8 mouse cellular contexts compared by ENCODE assay signal in genomic region chr2:180025135-180025860, GRCm38 (mm10). TPM values are rescaled to one million over a fixed set of nuclear protein-coding genes. Genes with fewer than 3 reads are reported as not detected.
DNase-seq lines count a peak whose midpoint lies in the region; ATAC-seq lines count a peak whose summit lies in the region.

No protein-coding gene starts in this region.

- H3K4me1 ChIP-seq in hindbrain, embryonic 15.5 days (replicated peaks) = peaks cover 33% of the 10 kb centered on the region
- H3K4me1 ChIP-seq in liver, embryonic 13.5 days (replicated peaks) = peaks cover 40% of the 10 kb centered on the region
- H3K4me1 ChIP-seq in neural tube, embryonic 13.5 days (replicated peaks) = peaks cover 45% of the 10 kb centered on the region

- peaks cover 24% of the 10 kb centered on the region for H3K36me3 ChIP-seq in hindbrain, embryonic 15.5 days
- H3K36me3 ChIP-seq in liver, embryonic 13.5 days = peaks cover 37% of the 10 kb centered on the region
- H3K36me3 ChIP-seq in neural tube, embryonic 13.5 days = peaks cover 29% of the 10 kb centered on the region

- H3K4me3 ChIP-seq in hindbrain, embryonic 15.5 days = peak overlapping the region; percentile 85
- peak overlapping the region; percentile 97 for H3K4me3 ChIP-seq in liver, embryonic 13.5 days (replicated peaks)
- peak overlapping the region; percentile 99 for H3K4me3 ChIP-seq in neural tube, embryonic 13.5 days

- intact Hi-C loops in left cerebral cortex, postnatal 4 days (cut with DNase I) = loop anchor here (2.0 to 5.0 kb wide), 2 partner anchors 48 to 108 kb away; partner anchors contain the start of gene Taf4
- intact Hi-C loops in left cerebral cortex, postnatal 36 days (cut with DNase I) = loop anchor here (1.0 to 5.0 kb wide), 2 partner anchors 17 to 108 kb away; partner anchors contain the start of genes Psma7 and Ss18l1

- H3K9me3 ChIP-seq in hindbrain, embryonic 15.5 days = no peaks in the 10 kb centered on the region
- no peaks in the 10 kb centered on the region for H3K9me3 ChIP-seq in liver, embryonic 13.5 days (replicated peaks)
- H3K9me3 ChIP-seq in neural tube, embryonic 13.5 days = no peaks in the 10 kb centered on the region

- peak; percentile 51 for DNase-seq in left cerebral cortex, postnatal 4 days
- DNase-seq in left cerebral cortex, postnatal 36 days (ENCODE audit: low spot score in 2 of 2) = no peak
- DNase-seq in adrenal gland, postnatal 10 days = peak; percentile 57
- peak; percentile 45 for DNase-seq in liver, embryonic 13.5 days

- peak overlapping the region; percentile 90 for H3K4me2 ChIP-seq in hindbrain, embryonic 15.5 days
- H3K4me2 ChIP-seq in liver, embryonic 13.5 days = peak overlapping the region; percentile 100
- H3K4me2 ChIP-seq in neural tube, embryonic 13.5 days = peak overlapping the region; percentile 99

- peak overlapping the region; percentile 96 for H3K9ac ChIP-seq in hindbrain, embryonic 15.5 days
- H3K9ac ChIP-seq in liver, embryonic 13.5 days = peak overlapping the region; percentile 90
- peak overlapping the region; percentile 98 for H3K9ac ChIP-seq in neural tube, embryonic 13.5 days

- peaks cover 12% of the 10 kb centered on the region for H3K27me3 ChIP-seq in hindbrain, embryonic 15.5 days
- H3K27me3 ChIP-seq in liver, embryonic 13.5 days = peaks cover 27% of the 10 kb centered on the region
- H3K27me3 ChIP-seq in neural tube, embryonic 13.5 days = peaks cover 30% of the 10 kb centered on the region

- peak overlapping the region; percentile 96 for H3K27ac ChIP-seq in hindbrain, embryonic 15.5 days (replicated peaks)
- peak overlapping the region; percentile 94 for H3K27ac ChIP-seq in liver, embryonic 13.5 days
- H3K27ac ChIP-seq in neural tube, embryonic 13.5 days (replicated peaks) = peak overlapping the region; percentile 98

- WGBS in hindbrain, embryonic 15.5 days = 0% methylated on average over 71 of the region's 84 CpGs
- under 1% methylated on average over 78 of the region's 84 CpGs for WGBS in liver, embryonic 13.5 days (ENCODE audit: insufficient replicate concordance)
- under 1% methylated on average over 66 of the region's 84 CpGs for WGBS in neural tube, embryonic 13.5 days

- peak; percentile 12; the same call in 1 of the 2 replicates for ATAC-seq in erythroid progenitor cell, adult 5-6 weeks (replicated peaks; ENCODE audit: low FRiP score, poor library complexity, severe bottlenecking)
- peak; percentile 9 for ATAC-seq in hindbrain, embryonic 15.5 days (ENCODE audit: low FRiP score, low read depth)
- no peak; the same call in 1 of the 2 replicates for ATAC-seq in liver, embryonic 13.5 days (ENCODE audit: low read depth)
- peak; percentile 45 for ATAC-seq in neural tube, embryonic 13.5 days (ENCODE audit: low read depth)
- ATAC-seq in megakaryocyte-erythroid progenitor cell, adult 5-6 weeks (replicated peaks; ENCODE audit: low FRiP score, low TSS enrichment, poor library complexity, severe bottlenecking) = no peak; the same call in 1 of the 2 replicates

RNA-seq across cellular contexts. Expression of gene Lsm14b, which starts 0.5 kb away (rescaled TPM):
- total RNA-seq in left cerebral cortex, postnatal 4 days (2021) = 100 to 1,000 TPM; 199 to 202 TPM
- 100 to 1,000 TPM; 107 to 114 TPM for total RNA-seq in left cerebral cortex, postnatal 36 days (2021)
- total RNA-seq in adrenal gland, postnatal 10 days (2021) = 10 to 100 TPM; 33.2 to 35.9 TPM
- 6.5 and 7.1 TPM in 2 replicates for total RNA-seq in erythroid progenitor cell, adult 5-6 weeks (2015; ENCODE audit: low replicate concordance)
- 5.7 and 11.3 TPM in 2 replicates for total RNA-seq in erythroid progenitor cell, adult 5-6 weeks (2017; ENCODE audit: low replicate concordance)
- 18.8 and 20.5 TPM in 2 replicates for polyA plus RNA-seq in hindbrain, embryonic 15.5 days (2015; fragmentation: Nextera tagmentation; extraction: Ambion mirVana)
- 2.0 and 2.1 TPM in 2 replicates for polyA plus RNA-seq in liver, embryonic 13.5 days (2015; fragmentation: Nextera tagmentation; extraction: Ambion mirVana)
- polyA plus RNA-seq in neural tube, embryonic 13.5 days (2015; fragmentation: Nextera tagmentation; extraction: Ambion mirVana) = 19.7 and 20.6 TPM in 2 replicates
- 14.9 and 28.0 TPM in 2 replicates for total RNA-seq in megakaryocyte-erythroid progenitor cell, adult 5-6 weeks (2014; fragmentation: Nextera tagmentation)
- 25.1 and 44.2 TPM in 2 replicates for total RNA-seq in megakaryocyte-erythroid progenitor cell, adult 5-6 weeks (2017)

RNA-seq across cellular contexts. Expression of gene Psma7, which starts 16.9 kb away (rescaled TPM):
- 100 to 1,000 TPM; 244 to 245 TPM for total RNA-seq in left cerebral cortex, postnatal 4 days (2021)
- total RNA-seq in left cerebral cortex, postnatal 36 days (2021) = 100 to 1,000 TPM; 163 to 172 TPM
- total RNA-seq in adrenal gland, postnatal 10 days (2021) = 100 to 1,000 TPM; 216 to 235 TPM
- 54.1 and 65.2 TPM in 2 replicates for total RNA-seq in erythroid progenitor cell, adult 5-6 weeks (2015; ENCODE audit: low replicate concordance)
- total RNA-seq in erythroid progenitor cell, adult 5-6 weeks (2017; ENCODE audit: low replicate concordance) = 69.1 and 112 TPM in 2 replicates
- 541 and 546 TPM in 2 replicates for polyA plus RNA-seq in hindbrain, embryonic 15.5 days (2015; fragmentation: Nextera tagmentation; extraction: Ambion mirVana)
- polyA plus RNA-seq in liver, embryonic 13.5 days (2015; fragmentation: Nextera tagmentation; extraction: Ambion mirVana) = 423 and 429 TPM in 2 replicates
- polyA plus RNA-seq in neural tube, embryonic 13.5 days (2015; fragmentation: Nextera tagmentation; extraction: Ambion mirVana) = 695 and 718 TPM in 2 replicates
- total RNA-seq in megakaryocyte-erythroid progenitor cell, adult 5-6 weeks (2014; fragmentation: Nextera tagmentation) = 333 and 334 TPM in 2 replicates
- total RNA-seq in megakaryocyte-erythroid progenitor cell, adult 5-6 weeks (2017) = 395 and 441 TPM in 2 replicates

RNA-seq across cellular contexts. Expression of gene Ss18l1, which starts 17.0 kb away (rescaled TPM):
- total RNA-seq in left cerebral cortex, postnatal 4 days (2021) = 10 to 100 TPM; 59.2 to 60.9 TPM
- total RNA-seq in left cerebral cortex, postnatal 36 days (2021) = 10 to 100 TPM; 36.1 to 39.1 TPM
- 1 to 10 TPM; 5.1 to 5.9 TPM for total RNA-seq in adrenal gland, postnatal 10 days (2021)
- 0.36 TPM in 1 of 2 replicates, not detected in the other for total RNA-seq in erythroid progenitor cell, adult 5-6 weeks (2015; ENCODE audit: low replicate concordance)
- total RNA-seq in erythroid progenitor cell, adult 5-6 weeks (2017; ENCODE audit: low replicate concordance) = 0.13 and 0.68 TPM in 2 replicates
- 51.5 and 58.7 TPM in 2 replicates for polyA plus RNA-seq in hindbrain, embryonic 15.5 days (2015; fragmentation: Nextera tagmentation; extraction: Ambion mirVana)
- 0.77 and 0.87 TPM in 2 replicates for polyA plus RNA-seq in liver, embryonic 13.5 days (2015; fragmentation: Nextera tagmentation; extraction: Ambion mirVana)
- 44.8 and 45.2 TPM in 2 replicates for polyA plus RNA-seq in neural tube, embryonic 13.5 days (2015; fragmentation: Nextera tagmentation; extraction: Ambion mirVana)
- 2.2 and 3.4 TPM in 2 replicates for total RNA-seq in megakaryocyte-erythroid progenitor cell, adult 5-6 weeks (2014; fragmentation: Nextera tagmentation)
- total RNA-seq in megakaryocyte-erythroid progenitor cell, adult 5-6 weeks (2017) = 2.3 and 4.0 TPM in 2 replicates

RNA-seq across cellular contexts. Expression of gene Mtg2, which starts 45.1 kb away (rescaled TPM):
- 10 to 100 TPM; 19.8 to 20.5 TPM for total RNA-seq in left cerebral cortex, postnatal 4 days (2021)
- 10 to 100 TPM; 12.6 to 19.1 TPM for total RNA-seq in left cerebral cortex, postnatal 36 days (2021)
- 10 to 100 TPM; 13.1 to 18.9 TPM for total RNA-seq in adrenal gland, postnatal 10 days (2021)
- 1.3 TPM in 1 of 2 replicates, not detected in the other for total RNA-seq in erythroid progenitor cell, adult 5-6 weeks (2015; ENCODE audit: low replicate concordance)
- total RNA-seq in erythroid progenitor cell, adult 5-6 weeks (2017; ENCODE audit: low replicate concordance) = 2.6 and 4.9 TPM in 2 replicates
- polyA plus RNA-seq in hindbrain, embryonic 15.5 days (2015; fragmentation: Nextera tagmentation; extraction: Ambion mirVana) = 30.3 and 34.8 TPM in 2 replicates
- polyA plus RNA-seq in liver, embryonic 13.5 days (2015; fragmentation: Nextera tagmentation; extraction: Ambion mirVana) = 14.7 and 15.2 TPM in 2 replicates
- polyA plus RNA-seq in neural tube, embryonic 13.5 days (2015; fragmentation: Nextera tagmentation; extraction: Ambion mirVana) = 31.5 and 32.9 TPM in 2 replicates
- total RNA-seq in megakaryocyte-erythroid progenitor cell, adult 5-6 weeks (2014; fragmentation: Nextera tagmentation) = 14.0 and 20.9 TPM in 2 replicates
- 14.8 and 16.7 TPM in 2 replicates for total RNA-seq in megakaryocyte-erythroid progenitor cell, adult 5-6 weeks (2017)

RNA-seq across cellular contexts. Expression of gene Taf4, which starts 48.9 kb away (rescaled TPM):
- total RNA-seq in left cerebral cortex, postnatal 4 days (2021) = 10 to 100 TPM; 24.5 to 27.9 TPM
- total RNA-seq in left cerebral cortex, postnatal 36 days (2021) = 10 to 100 TPM; 15.8 to 24.3 TPM
- total RNA-seq in adrenal gland, postnatal 10 days (2021) = 10 to 100 TPM; 15.8 to 19.1 TPM
- 51.6 and 57.3 TPM in 2 replicates for total RNA-seq in erythroid progenitor cell, adult 5-6 weeks (2015; ENCODE audit: low replicate concordance)
- total RNA-seq in erythroid progenitor cell, adult 5-6 weeks (2017; ENCODE audit: low replicate concordance) = 84.2 and 117 TPM in 2 replicates
- polyA plus RNA-seq in hindbrain, embryonic 15.5 days (2015; fragmentation: Nextera tagmentation; extraction: Ambion mirVana) = 3.5 and 3.7 TPM in 2 replicates
- 2.0 and 2.1 TPM in 2 replicates for polyA plus RNA-seq in liver, embryonic 13.5 days (2015; fragmentation: Nextera tagmentation; extraction: Ambion mirVana)
- 3.7 and 4.1 TPM in 2 replicates for polyA plus RNA-seq in neural tube, embryonic 13.5 days (2015; fragmentation: Nextera tagmentation; extraction: Ambion mirVana)
- 22.1 and 31.5 TPM in 2 replicates for total RNA-seq in megakaryocyte-erythroid progenitor cell, adult 5-6 weeks (2014; fragmentation: Nextera tagmentation)
- 20.1 and 28.4 TPM in 2 replicates for total RNA-seq in megakaryocyte-erythroid progenitor cell, adult 5-6 weeks (2017)

Comparison
In these comparisons a context has a peak if more than half of its experiments do, and no peak if none do; other contexts are left out.
1. DNase-seq: peak in left cerebral cortex, postnatal 4 days (single experiment), adrenal gland, postnatal 10 days (single experiment) and liver, embryonic 13.5 days (single experiment); none in left cerebral cortex, postnatal 36 days (0 of 2).
2. ATAC-seq: peak in erythroid progenitor cell, adult 5-6 weeks (single experiment), hindbrain, embryonic 15.5 days (single experiment) and neural tube, embryonic 13.5 days (single experiment); none in liver, embryonic 13.5 days (single experiment) and megakaryocyte-erythroid progenitor cell, adult 5-6 weeks (single experiment).
3. RNA of gene Ss18l1, which starts 17.0 kb away (total RNA-seq): 59.2 to 60.9 TPM in left cerebral cortex, postnatal 4 days and 36.1 to 39.1 TPM in left cerebral cortex, postnatal 36 days; 5.1 to 5.9 TPM in adrenal gland, postnatal 10 days, 2.2 to 4.0 TPM in megakaryocyte-erythroid progenitor cell, adult 5-6 weeks and 0.13 to 0.68 TPM in erythroid progenitor cell, adult 5-6 weeks; every median in the first group is over 4 times any median in the second.
4. Peak in every context shown above with its lines, with median percentiles within 50 percentile points of each other: H3K27ac ChIP-seq, H3K4me2 ChIP-seq, H3K4me3 ChIP-seq and H3K9ac ChIP-seq.